Mouse (Mus musculus) retina, postnatal 7 days (tissue): Measurements from ENCODE around the gene Mpnd.

ENCODE experiments used
- DNase-seq: peaks from one replicate; pipeline ENCODE4 v3.0.0-alpha.2; 2012; ENCODE audit warnings: low read depth, low spot score

Mpnd gene

GRCm38 (mm10) chr17:56005415-56006061 lies at the start of gene Mpnd, which contains the start of gene Stap2:
TSS of gene Mpnd (plus strand) at chr17:56005711.
TSS of gene Stap2 (minus strand) at chr17:56005584.
- DNase-seq = peak; percentile 30

GRCm38 (mm10) chr17:55956129-55956528 lies 49.4 kb upstream of the Mpnd start:
- DNase-seq = no peak

GRCm38 (mm10) chr17:55956591-55956990 lies 48.9 kb upstream of the Mpnd start:
- DNase-seq = no peak

GRCm38 (mm10) chr17:55957168-55957567 lies 48.3 kb upstream of the Mpnd start:
- no peak for DNase-seq

- no peak for DNase-seq
Observed at GRCm38 (mm10) chr17:55957726-55958583, 47.6 kb upstream of the Mpnd start.

GRCm38 (mm10) chr17:55958584-55958886 lies 47.0 kb upstream of the Mpnd start:
- DNase-seq = no peak

GRCm38 (mm10) chr17:55958918-55959728 lies 46.4 kb upstream of the Mpnd start, which contains the start of gene Yju2:
TSS of gene Yju2 (plus strand) at chr17:55959099.
- peak; percentile 93 for DNase-seq

- DNase-seq = no peak
Observed at GRCm38 (mm10) chr17:55959946-55960740, 45.4 kb upstream of the Mpnd start.

- DNase-seq = no peak
Observed at GRCm38 (mm10) chr17:55960791-55961190, 44.7 kb upstream of the Mpnd start.

- DNase-seq = no peak
Observed at GRCm38 (mm10) chr17:55961631-55962030, 43.9 kb upstream of the Mpnd start.

GRCm38 (mm10) chr17:55963171-55963570 lies 42.3 kb upstream of the Mpnd start:
- DNase-seq = no peak

GRCm38 (mm10) chr17:55964496-55964895 lies 41.0 kb upstream of the Mpnd start:
- no peak for DNase-seq

- DNase-seq = no peak
Observed at GRCm38 (mm10) chr17:55964996-55965395, 40.5 kb upstream of the Mpnd start.

GRCm38 (mm10) chr17:55967186-55967585 lies 38.3 kb upstream of the Mpnd start:
- no peak for DNase-seq

- no peak for DNase-seq
Observed at GRCm38 (mm10) chr17:55968210-55968609, 37.3 kb upstream of the Mpnd start.

GRCm38 (mm10) chr17:55969560-55969959 lies 36.0 kb upstream of the Mpnd start:
- DNase-seq = no peak

GRCm38 (mm10) chr17:55969966-55970891 lies 35.3 kb upstream of the Mpnd start, which contains the start of gene Shd:
TSS of gene Shd (plus strand) at chr17:55970467.
- no peak for DNase-seq

GRCm38 (mm10) chr17:55971453-55971852 lies 34.1 kb upstream of the Mpnd start:
- DNase-seq = no peak

GRCm38 (mm10) chr17:55976255-55976862 lies 29.2 kb upstream of the Mpnd start:
- peak; percentile 62 for DNase-seq

GRCm38 (mm10) chr17:55977301-55977700 lies 28.2 kb upstream of the Mpnd start:
- DNase-seq = no peak
